Mouse (Mus musculus) spleen, postnatal 10 days (tissue): ENCODE measurements around the gene Tbrg1.

Source experiments
- DNase-seq, 2 experiments: peaks; one replicate each; pipeline ENCODE4 v3.0.0; 2021 to 2022; ENCODE audit warnings: low spot score in 2 of 2

Tbrg1 gene

GRCm38 (mm10) chr9:37656931-37657481 is at the start of gene Tbrg1:
TSS of gene Tbrg1 (minus strand) at chr9:37657312.
- DNase-seq: peak; percentile 65 to 82

- no peak for DNase-seq
Observed at GRCm38 (mm10) chr9:37689970-37690686, 33.0 kb upstream of the Tbrg1 start.

GRCm38 (mm10) chr9:37687941-37688303 is 30.8 kb upstream of the Tbrg1 start:
- no peak for DNase-seq

DNA sequence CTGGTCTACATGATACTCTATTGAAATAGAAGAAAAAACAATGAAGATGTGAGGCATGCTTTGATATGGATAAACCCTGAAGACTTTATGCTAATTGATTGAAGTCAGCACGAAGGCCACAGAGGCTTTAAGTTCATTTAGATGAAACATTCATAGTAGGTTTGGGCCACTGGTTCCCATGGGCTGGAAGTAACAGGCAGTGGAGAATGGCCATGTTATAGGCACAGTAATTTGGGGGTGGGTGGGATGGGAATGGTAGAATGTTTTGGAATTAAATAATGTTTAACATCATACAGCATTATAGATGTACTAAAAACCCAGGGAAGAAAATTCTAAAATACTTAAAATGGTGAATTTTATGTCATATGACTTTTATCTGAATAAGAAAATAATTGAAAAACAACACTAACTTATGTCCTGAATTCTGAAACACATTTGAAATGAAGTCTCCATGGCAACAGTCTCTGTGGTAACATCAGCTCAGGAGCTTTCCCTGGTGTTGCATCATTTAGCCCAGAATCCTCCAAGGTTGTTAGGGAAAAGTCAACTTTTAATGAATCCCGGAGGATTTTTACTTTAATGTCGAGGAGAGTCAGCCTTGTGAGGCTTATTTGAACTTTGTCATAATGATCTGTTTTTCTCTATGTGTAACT is 30.3 kb upstream of the Tbrg1 start:
- DNase-seq: no peak

- DNase-seq: no peak
Observed at GRCm38 (mm10) chr9:37681123-37681522, 24.0 kb upstream of the Tbrg1 start.

DNA sequence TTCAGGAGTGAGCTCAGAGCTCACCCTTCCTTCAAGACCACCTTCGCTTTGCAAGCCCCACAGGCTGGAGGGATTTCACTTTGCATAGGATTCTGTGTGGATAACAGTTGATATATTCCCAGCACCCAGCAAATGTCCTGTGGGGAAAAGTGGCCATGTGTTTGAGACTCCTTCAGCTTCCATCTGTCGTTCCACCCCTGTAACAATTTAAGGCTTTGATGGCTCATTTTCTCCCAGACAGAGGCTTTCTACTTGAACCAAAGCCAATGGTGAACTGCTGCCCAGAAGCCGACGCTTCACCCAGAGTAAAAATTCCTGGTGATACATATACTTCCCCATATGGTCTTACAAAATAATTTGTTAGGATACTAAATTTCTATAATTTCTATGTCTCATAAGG is 18.2 kb upstream of the Tbrg1 start:
- no peak for DNase-seq

- no peak for DNase-seq
Observed at GRCm38 (mm10) chr9:37670261-37670660, 13.1 kb upstream of the Tbrg1 start.

GRCm38 (mm10) chr9:37669678-37670077 is 12.6 kb upstream of the Tbrg1 start:
- DNase-seq: no peak

DNA sequence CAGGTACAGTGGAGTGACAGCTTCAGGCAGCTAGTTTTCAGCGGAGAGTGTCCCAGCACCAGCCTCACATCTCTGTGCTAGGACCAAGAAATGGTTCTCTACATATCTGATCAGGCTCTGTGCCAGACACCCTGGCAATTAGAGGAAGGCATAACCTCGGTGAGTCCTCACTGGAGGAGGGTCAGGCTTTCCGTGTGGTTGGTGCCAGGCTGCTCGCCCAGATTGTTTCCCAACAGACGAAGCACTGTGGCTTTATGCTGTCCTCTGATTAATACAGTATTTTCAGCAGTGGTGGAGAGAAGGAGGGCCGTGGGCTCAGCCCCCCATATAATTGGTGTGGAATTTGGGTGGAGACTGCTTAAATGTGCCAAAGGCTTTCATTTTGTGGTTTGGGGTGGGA is 12.0 kb upstream of the Tbrg1 start, which contains the start of gene Panx3:
Gene Panx3 (minus strand): TSS at position 121 of the 400 bp plus-strand sequence.
- no peak for DNase-seq

DNA sequence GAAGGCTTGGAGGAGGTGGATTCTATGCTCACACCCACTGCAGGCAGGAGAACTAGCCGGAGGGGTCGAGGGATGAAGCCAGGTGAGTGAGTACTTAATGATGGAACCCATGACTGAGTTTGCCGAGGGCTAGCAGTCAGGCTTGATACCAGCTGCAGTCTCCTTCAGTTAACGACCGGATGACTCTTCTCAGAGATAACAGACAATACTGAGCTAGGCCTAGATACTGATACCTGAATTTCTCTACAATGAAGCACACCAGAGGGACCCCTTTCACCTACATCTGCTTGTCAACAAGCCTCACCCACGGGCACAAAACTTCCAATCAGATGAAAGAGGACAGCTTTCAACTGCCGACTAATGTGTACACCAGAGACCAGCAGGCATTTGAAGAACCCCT is 8.9 kb upstream of the Tbrg1 start:
- no peak for DNase-seq

DNA sequence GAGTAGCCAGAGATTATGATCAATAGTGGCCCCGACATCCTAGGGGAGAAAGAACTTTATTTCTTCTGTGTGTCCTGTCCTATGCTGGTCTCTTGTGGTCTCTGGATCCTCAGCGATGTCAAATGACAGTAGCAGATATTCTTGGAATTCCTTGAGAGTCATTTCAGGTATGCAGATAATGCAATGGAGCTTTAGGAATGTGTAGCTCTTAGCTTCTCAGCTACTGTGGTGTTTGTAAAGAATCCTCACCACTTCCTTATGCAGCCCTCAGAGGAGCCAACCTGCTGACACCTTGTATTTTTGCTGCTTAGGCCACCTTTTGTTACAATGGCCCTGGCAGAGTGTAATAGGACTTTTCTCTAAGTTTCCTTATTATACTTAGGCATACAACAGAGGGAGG is 7.5 kb upstream of the Tbrg1 start:
- DNase-seq: no peak

GRCm38 (mm10) chr9:37663210-37663609 is 6.1 kb upstream of the Tbrg1 start:
- no peak for DNase-seq

DNA sequence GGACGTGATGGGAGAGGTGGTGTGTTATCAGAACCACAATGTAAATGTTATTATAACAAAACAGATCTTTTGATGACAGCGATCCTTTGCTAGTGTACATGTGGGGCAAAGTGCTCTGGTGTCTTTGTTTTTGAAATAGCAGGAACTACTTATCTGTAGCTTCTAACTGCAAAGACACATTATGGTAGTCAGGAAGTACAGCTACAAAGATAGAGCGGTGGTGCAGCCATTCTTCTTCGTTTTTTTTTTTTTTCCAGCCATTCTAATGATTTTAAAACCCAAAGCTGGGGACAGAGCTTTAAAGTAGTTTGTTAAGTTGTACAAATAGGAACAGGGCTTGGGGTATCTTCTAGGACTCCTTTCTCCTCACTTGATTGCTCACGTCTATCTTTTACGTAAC is 2.3 kb upstream of the Tbrg1 start:
- no peak for DNase-seq

DNA sequence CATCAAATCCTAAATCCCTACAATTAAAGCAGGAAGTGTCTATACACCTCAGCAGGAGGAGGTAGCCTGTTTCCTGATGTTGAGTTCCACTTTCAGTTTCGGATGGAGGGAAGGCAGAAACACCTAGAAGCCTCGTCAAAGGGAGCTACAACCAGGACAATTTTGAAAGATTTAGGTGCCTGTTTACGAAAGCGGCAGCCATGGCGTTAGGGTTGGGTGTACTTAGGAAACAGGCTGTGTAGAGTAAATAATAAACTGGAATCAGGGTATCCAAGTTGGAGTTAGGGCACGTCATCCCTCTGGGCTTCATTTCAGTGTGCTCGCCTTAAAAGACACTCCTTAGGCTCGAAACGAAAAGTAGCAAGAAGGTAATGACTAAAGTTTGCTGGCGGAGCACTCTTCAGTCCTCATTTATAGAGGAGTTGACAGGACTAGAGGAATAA is 652 bp downstream of the Tbrg1 start:
- DNase-seq: peak; percentile 31 to 44

- DNase-seq: no peak
Observed at GRCm38 (mm10) chr9:37655961-37656360, 1.2 kb downstream of the Tbrg1 start.

DNA sequence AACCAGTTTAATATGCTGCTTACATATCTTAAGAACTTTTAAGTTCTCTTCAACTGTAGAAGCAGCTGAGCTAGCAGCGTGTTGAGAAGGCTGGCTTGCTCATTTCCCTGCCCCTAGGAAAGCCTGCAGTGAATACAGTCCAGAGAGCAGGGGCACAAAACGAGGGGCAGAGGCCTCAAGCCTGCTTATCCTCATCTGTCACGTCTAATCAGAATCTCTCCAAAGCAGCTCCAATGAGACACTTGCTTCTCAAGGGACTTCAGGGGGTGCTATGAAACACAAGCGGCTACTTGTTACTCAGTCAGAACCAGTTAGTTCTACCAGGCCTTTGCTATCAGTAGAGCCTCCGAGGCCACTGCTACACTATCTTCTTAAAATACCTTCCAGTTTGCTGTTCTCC is 3.3 kb downstream of the Tbrg1 start:
- no peak for DNase-seq

DNA sequence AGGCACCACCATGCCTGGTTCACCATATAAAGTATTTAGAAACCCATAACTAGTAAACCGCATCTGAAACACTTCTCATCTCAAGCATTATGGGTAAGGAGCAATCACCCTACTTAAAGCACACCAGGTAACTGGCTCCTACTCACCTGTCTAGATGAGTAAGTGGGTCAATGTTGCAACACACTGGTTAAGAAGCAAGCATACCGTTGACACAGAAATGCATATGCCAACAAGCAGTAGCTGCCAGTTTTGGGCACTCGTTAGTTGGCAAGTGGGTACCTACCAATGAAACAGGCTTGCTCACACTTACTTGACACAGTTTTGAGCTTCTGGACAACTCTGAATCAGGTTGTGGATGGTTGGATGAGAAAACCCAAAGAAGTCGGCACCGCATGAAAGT is 6.5 kb downstream of the Tbrg1 start:
- no peak for DNase-seq

DNA sequence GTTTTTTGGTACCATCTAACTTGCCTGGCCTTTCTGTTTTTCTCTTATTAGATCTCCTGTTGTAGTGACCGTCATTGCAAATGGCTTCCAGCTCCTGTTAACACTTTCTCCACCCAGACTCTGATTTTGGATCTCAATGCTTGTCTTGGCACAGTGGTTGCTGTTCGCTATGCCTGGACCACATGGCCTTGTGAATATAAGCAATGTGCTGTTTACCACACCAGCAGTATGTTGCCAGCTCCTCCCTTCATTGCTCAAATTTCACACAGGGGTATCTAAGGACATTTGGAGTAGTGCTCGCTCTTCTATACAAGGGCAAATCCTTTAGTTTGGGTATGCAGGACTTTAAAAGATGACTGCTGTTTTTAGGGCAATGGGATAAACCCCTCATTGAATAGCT is 10.9 kb downstream of the Tbrg1 start:
- DNase-seq: no peak

DNA sequence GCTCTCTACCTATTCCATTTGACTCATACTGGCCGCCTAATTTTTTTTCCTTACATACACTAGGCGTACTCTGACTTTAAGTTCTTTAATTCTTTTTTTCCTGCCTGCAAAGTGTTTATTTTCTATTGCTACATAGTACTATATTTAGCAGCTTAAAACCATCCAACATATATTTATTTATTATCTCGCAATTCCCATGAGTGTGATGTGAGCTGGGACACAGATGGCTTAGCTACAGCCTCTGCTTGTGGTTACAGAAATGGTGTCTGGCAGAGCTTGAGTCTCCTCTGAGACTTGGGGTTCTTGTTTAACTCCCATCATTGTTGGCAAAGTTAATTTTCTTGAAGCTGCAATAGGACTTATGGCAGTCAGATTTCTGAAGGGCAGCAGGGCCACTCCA is 18.4 kb downstream of the Tbrg1 start:
- no peak for DNase-seq

DNA sequence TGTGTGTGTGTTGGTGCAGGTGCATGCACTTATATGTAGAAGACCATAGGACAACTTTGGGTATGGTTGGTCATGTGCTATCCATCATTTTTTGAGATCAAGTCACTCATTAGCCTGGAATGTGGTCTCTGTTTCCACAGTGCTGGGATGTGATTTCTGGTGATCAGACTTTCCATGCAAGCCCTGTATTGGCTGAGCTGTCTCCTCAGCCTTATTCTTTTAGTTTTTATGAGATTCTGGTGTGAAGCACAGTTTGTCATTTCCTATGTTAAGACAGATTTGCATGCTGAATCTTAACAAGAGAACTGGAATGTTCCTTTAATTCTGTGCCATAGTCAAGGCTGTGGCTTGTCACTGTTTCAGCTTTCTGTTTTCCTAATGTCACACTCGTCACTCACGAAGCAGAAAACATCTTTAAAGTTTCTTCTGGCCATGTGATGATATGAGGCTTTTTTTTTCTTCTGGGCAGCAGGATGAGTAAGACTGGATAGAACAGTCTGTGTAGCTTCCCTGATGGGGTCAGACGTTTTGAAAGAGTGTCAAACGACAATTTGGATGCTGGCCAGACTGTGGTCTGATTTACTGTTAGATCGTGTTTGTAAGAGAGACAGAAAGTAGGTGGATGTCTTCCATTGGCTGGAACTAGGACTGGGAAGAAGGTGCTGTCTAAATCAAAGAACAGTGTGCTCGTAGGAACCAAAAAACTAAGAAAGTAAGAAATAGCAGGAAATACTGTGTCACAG is 20.1 kb downstream of the Tbrg1 start:
- DNase-seq: no peak

DNA sequence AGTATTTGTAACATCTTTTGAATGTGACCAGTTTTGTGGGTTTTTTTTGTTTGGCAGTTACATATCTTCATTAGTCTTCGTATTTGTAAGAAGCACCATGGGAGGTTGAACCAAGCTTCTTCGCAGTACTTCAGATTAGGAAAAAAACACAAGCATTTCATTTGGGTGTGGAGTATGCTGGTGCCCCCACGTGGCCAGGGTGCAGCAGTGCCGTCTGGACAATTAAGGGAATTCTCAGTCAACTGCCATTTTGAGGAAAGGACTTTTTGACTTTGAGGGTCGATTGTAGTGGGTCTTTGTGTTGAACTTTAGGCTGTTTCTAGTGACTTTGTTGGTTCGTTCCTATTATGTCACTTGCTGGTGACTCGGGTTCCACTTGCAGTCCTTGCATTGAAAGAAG is 20.8 kb downstream of the Tbrg1 start:
- DNase-seq: peak; percentile 26 to 61

- no peak for DNase-seq
Observed at GRCm38 (mm10) chr9:37634269-37634668, 22.8 kb downstream of the Tbrg1 start.

- no peak for DNase-seq
Observed at GRCm38 (mm10) chr9:37632305-37632704, 24.8 kb downstream of the Tbrg1 start.
